Mouse (Mus musculus) lung, postnatal 36 days (tissue): ENCODE data around the gene Tubg1.

Experiments used
- DNase-seq: peaks from one replicate; pipeline ENCODE4 v3.0.0; 2022; ENCODE audit warnings: mixed read lengths

Tubg1 gene

DNA sequence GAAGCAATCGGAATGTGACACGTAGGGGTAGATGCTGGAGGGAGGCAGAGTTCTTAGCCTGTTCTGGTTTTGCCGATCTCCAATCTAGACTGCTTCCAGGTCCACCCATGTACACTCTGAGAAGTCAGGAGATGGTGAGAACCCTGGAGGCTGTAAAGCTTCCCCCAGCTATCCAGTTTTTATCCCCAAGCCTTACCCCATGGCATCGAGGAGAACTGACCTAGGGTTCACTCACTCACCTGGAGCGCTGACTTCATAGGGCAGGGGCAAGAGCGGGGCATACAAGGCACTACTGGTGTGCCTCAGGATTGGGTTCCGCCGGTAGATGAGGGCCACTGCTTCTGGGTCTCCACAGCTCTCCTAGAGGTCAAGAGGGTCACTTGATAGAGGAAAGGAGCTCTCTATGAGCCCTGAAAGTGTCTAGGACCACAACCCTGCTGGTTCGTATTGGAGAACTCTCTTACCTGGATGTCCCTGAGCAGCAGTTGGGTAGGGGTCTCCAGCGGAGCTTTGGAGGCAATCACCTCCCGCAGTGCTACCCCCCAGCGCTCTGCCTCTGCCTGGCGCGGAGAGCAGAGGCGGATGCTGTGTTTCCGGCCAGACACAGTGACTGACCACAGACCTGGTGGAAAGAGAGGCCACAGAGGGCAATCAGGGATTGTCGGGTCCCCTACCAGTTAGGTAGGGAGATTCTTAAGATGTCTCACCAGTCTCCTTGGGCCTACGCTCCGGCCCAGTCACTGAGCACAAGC is 47.6 kb downstream of the Tubg1 start:
- DNase-seq = no peak

DNA sequence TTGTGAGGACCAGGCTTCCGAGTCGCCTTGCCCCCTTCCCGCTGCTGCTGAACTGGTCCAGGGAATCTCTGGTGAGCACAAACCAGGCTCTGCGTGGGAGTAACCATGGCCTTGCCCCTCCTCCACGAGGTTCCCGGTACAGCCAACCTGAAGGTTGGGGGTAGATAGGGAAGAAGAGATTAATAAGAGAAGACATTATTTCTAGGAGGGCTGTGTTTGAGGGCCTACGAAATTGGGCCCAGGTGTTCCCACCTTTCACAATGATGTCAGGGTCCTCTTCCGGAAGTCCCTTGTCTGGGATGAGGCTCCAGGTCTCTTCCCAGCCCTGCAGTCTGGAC is 48.2 kb downstream of the Tubg1 start:
- DNase-seq = no peak

GRCm38 (mm10) chr11:101168301-101168980 is 48.7 kb downstream of the Tubg1 start:
- DNase-seq = peak; percentile 40

- no peak for DNase-seq
Observed at GRCm38 (mm10) chr11:101169301-101170107, 49.8 kb downstream of the Tubg1 start.

DNA sequence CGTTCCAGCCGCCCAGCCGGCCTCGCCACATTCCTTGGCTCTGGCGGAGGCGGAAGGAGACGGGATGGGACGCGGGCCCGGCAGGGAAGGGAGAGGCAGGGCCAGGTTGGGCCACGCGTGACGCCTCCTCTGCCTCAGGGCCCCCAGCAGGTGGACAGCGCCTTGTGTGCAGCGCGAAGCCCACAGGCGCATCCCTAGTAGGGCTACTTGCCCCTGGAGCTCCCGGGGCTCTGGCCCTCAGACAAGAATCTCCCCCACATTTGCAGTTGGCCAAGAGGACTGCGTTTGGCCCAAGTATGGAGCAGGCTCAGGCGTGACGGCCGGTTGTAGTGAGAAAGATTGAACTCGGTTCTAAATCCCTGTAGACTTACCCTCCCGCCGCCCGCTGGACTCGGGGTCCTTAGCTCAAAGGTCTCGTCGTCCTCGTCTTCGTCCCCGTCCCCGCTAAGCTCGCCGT is 50.6 kb downstream of the Tubg1 start, which contains the start of gene Cntnap1:
Cntnap1 (plus strand) TSS at position 170 of the 457 bp plus-strand sequence.
- peak; percentile 75 for DNase-seq

DNA sequence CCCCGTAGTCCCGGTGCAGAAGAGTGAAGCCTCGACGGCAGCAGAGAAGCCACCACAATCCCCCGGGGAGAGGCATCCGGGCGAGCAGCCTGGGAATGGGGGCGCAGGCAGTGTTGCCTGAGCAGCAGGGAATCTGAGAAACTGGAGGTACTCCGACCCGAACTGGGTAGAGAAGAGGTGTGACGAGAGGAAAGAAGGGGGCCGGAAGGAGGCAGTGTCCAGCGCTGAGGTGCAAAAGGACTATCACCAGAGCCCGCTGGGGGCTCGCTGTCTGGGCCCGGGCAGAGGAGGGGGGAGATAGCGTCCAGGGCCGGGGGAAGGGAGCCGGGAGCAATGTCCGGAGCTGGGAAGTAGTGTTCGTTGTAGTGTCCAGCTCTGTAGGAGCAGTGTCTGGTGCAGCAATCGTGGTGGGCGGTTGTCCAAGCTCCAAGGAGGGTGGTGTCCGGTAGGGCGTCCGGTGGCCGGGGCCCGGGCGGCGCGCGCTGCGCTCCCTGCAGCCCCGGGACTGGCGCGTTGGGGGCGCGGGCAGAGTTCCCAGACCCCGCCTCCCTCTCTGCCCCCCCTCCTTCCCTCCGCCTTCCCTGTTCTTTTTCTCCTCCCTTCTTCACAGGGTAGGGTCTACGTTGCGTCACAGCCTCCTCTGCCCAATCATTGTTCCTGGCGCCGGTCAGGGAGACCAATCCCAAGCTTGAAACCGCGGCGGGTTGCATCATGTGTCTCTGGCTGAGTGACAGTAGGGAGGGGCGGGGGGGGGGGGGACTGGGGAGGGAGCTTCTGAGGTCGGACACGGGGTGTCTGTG is 51.3 kb downstream of the Tubg1 start, which contains the start of gene Plekhh3:
Plekhh3 (minus strand) TSS at position 541 of the 800 bp plus-strand sequence.
- DNase-seq = peak; percentile 98

DNA sequence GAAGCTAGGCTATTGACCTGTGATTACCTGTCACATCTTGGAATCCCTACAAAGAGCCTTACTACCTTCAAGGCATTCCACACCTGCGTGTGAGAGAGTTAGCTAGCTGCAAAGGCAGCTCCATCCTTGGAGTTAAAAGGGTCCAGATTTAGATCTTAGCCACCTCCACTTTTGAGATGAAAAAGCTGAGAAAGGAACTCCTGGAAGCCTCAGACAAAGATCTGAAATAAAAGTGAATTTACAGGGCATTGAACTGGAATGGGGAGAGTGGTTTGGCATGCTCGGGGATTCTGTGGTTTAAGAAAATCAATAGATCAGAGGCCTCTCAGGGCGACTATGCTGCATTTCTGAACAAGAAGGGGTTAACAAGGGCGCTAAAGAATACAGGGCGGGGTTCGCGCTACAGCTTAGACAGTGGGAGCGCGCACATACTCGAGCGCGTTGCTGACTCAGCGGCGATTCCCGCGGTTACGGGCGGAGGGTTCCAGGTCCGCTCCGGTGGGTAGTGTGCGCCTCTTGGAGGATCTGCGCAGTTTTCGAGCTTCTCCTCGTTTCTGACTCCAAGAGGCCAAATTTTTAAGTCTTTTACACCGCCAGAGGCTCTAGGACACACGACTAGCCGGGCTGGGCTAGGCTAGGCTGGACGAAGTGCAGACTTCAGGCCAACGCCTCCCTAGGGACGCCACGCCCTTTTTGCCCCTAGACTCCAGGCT is 52.1 kb downstream of the Tubg1 start:
- peak; percentile 84 for DNase-seq

DNA sequence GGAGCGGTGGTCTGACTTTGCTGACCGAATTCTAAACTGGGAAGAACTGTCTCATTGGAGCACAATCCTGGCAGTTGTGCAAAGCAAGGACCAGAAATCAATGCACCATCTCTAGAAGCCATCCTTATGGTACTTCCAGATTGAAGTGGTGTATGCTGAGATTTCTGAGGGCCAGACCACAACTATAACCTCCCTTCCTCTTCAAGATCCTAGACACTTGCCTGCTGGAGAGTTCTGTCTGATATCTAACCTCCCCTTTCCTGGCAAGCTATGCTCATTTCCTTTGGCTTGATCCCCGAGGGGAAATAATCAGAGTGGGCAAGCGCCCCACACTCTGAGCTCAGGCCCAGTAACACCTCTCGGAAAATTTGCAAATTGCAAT is 52.7 kb downstream of the Tubg1 start:
- no peak for DNase-seq

DNA sequence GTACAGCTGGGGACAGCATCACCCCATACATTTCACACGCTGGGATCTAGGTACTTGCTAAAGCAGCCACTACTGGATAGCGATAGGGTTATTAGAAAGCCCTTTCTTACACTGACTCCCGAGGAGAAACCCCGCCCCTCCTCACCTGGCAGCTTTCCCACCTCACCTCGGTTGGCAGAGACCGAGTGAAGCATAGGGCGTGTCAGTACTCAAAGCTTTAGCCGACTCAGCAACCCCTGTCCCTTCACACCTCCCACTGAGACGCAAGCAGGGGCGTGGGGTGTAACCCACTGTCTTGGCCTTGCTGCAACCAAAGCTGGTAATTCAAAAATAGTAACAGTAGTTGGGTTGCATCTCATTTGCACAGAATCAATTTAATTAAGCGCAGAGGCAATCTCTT is 53.4 kb downstream of the Tubg1 start:
- peak; percentile 85 for DNase-seq

GRCm38 (mm10) chr11:101173631-101174388 is 54.1 kb downstream of the Tubg1 start:
- DNase-seq = peak; percentile 81

DNA sequence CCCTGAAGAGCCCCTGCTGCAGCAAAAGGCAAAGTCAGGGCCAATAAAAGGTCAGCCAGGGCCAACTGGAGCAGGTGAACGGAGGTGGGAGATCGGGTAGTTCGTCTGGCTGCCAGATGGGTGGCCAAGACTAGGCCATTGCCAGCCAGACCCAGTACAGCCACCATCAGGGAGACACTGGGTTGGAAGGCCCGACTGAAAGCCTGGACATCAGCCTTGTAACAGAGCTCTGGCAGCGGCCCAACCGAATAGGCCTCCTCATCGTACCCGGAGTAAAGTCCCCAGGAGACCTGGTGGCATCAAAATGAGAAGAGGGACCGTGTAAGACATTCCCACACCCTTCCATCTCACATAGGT is 54.6 kb downstream of the Tubg1 start:
- DNase-seq = no peak

- DNase-seq = peak; percentile 30
Observed at GRCm38 (mm10) chr11:101174851-101175628, 55.3 kb downstream of the Tubg1 start, which contains the start of gene Ccr10. Ccr10 (minus strand) TSS chr11:101175443.

- no peak for DNase-seq
Observed at GRCm38 (mm10) chr11:101175636-101176116, 55.9 kb downstream of the Tubg1 start.
